Mouse (Mus musculus) bone marrow, adult 2 months (tissue): Measurements from ENCODE around the gene Cd44.

ENCODE experiments used
- CTCF ChIP-seq: fragments of 200-500 bp; IDR thresholded peaks from 2 replicates; pipeline ENCODE4 v1.5.1; 2011; ENCODE audit warnings: low read length, control low read depth; ENCODE audit not compliant: control insufficient read depth, insufficient read depth
- POLR2A ChIP-seq: fragments of 200-500 bp; IDR thresholded peaks from 2 replicates; pipeline ENCODE4 v1.6.1; 2011; ENCODE audit warnings: low read depth, mild to moderate bottlenecking, control low read depth, low read length, borderline replicate concordance; ENCODE audit not compliant: control insufficient read depth

- TF ChIP-seq CTCF, result no peak
- TF ChIP-seq POLR2A, result no peak
Measured at GRCm38 (mm10) chr2:102795034-102795433, 106.4 kb downstream of the Cd44 start.
